Comparison of ENCODE assay signal across 19 mouse cellular contexts in genomic region chr5:121749633-121750032, GRCm38 (mm10).
"Had no signal": no experiment of that assay in that cellular context is flagged by ENCODE, and none has a peak within 500 bp of the region (broad histone marks: within the 10 kb centered on the region; RNA-seq: fewer than 3 reads in every experiment).

No protein-coding gene starts in this region.

- H3K27me3 ChIP-seq: limb, embryonic 12.5 days; limb, embryonic 15.5 days; midbrain, embryonic 13.5 days had no signal

- H3K9me3 ChIP-seq: limb, embryonic 12.5 days; limb, embryonic 15.5 days; midbrain, embryonic 10.5 days; midbrain, embryonic 13.5 days had no signal

- ATAC-seq: intestine, embryonic 16.5 days; midbrain, embryonic 13.5 days; midbrain, embryonic 16.5 days had no signal

- DNase-seq: kidney, adult 2 months; kidney, postnatal 25 days; layer of hippocampus, adult 9-11 months; left cerebral cortex, postnatal 4 days; lung, adult 2 months; lung, postnatal 14 days; lung, postnatal 4 days; thymus, adult 2 months; thymus, postnatal 14 days; thymus, postnatal 4 days had no signal

- H3K27ac ChIP-seq: kidney, postnatal 0 days; layer of hippocampus, adult 2 months; limb, embryonic 12.5 days; limb, embryonic 15.5 days; midbrain, embryonic 10.5 days; midbrain, embryonic 13.5 days; stomach, postnatal 0 days had no signal

- H3K9ac ChIP-seq: limb, embryonic 12.5 days; limb, embryonic 15.5 days; midbrain, embryonic 13.5 days had no signal

- H3K4me2 ChIP-seq: limb, embryonic 12.5 days; limb, embryonic 15.5 days; midbrain, embryonic 13.5 days had no signal

- H3K4me3 ChIP-seq: layer of hippocampus, adult 2 months; limb, embryonic 12.5 days; limb, embryonic 15.5 days; midbrain, embryonic 10.5 days; midbrain, embryonic 13.5 days had no signal

- H3K4me1 ChIP-seq: limb, embryonic 12.5 days; midbrain, embryonic 10.5 days; midbrain, embryonic 13.5 days had no signal
